Mouse (Mus musculus) kidney, embryonic 15.5 days (tissue): ENCODE measurements around the gene Gnaz. TPM values are rescaled to one million over a fixed set of nuclear protein-coding genes. Genes with fewer than 3 reads are reported as not detected.
A peak's percentile ranks its signal among the peaks of the same experiment; 100 is the strongest.

Source experiments
- ATAC-seq: fragments of 200-750 bp; cut with Nextera tagmentation; replicated peaks from 2 replicates; pipeline ENCODE4 v1.8.0; 2017; ENCODE audit warnings: moderate TSS enrichment; ENCODE audit not compliant: low FRiP score
- H3K27ac ChIP-seq: fragments of 300-500 bp; sonication (generic); 2 replicates; pipeline ENCODE4 v1.5.1; 2015; ENCODE audit warnings: mild to moderate bottlenecking, inconsistent platforms
- H3K27me3 ChIP-seq: fragments of 300-500 bp; sonication (generic); 2 replicates; pipeline ENCODE4 v1.6.1; 2015; ENCODE audit warnings: inconsistent platforms
- H3K36me3 ChIP-seq: fragments of 300-500 bp; sonication (generic); 2 replicates; pipeline ENCODE4 v1.6.1; 2015; ENCODE audit warnings: inconsistent platforms
- H3K4me1 ChIP-seq: fragments of 300-500 bp; sonication (generic); 2 replicates; pipeline ENCODE4 v1.6.1; 2015; ENCODE audit warnings: inconsistent platforms
- H3K4me2 ChIP-seq: fragments of 300-500 bp; sonication (generic); 2 replicates; pipeline ENCODE4 v1.6.1; 2015; ENCODE audit warnings: moderate library complexity, mild to moderate bottlenecking, inconsistent platforms
- H3K4me3 ChIP-seq: fragments of 300-500 bp; sonication (generic); replicated peaks from 2 replicates; pipeline ENCODE4 v1.5.1; 2015; ENCODE audit warnings: mild to moderate bottlenecking, inconsistent platforms
- H3K9ac ChIP-seq: fragments of 300-500 bp; sonication (generic); 2 replicates; pipeline ENCODE4 v1.6.1; 2015; ENCODE audit warnings: mild to moderate bottlenecking, inconsistent platforms
- H3K9me3 ChIP-seq: fragments of 300-500 bp; sonication (generic); replicated peaks from 2 replicates; pipeline ENCODE4 v1.6.1; 2016; ENCODE audit warnings: inconsistent platforms
- WGBS: fragments of 180-500 bp; shearing (Covaris S2); methylation state at CpG from one replicate; pipeline ENCODE4 v1.1.7; 2015; ENCODE audit warnings: mixed read lengths; 5-methylcytosine and 5-hydroxymethylcytosine counted together
- polyA plus RNA-seq: library from polyadenylated mRNA; unstranded; fragments of >200 nt; fragmentation: Nextera tagmentation; extraction: Ambion mirVana; gene quantifications from 2 replicates; pipeline ENCODE4 v1.2.1, GENCODE M21; 2015

The Gnaz gene
- polyA plus RNA-seq, 1 experiment from 2014 or later, result 6.7 TPM

DNA sequence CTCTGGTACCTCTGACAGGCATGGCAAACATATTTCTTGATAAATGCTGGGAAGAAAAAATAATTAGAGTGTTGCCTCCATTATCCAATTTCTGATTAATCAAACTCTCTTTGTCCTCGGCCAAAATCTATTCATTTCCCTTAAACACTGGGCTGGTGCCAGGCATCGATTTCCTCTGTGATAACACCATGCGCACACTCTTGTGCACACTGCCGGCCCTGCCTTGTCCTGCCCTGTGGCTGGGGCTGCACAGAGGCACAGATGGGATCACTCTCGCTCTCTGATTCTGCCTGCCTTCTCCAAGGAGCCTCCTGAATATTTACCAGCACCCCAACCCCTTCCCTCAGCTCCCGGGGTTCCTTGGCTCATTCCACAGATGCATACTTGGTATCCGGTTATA lies 8.6 kb downstream of the Gnaz start:
- ATAC-seq, result no peak
- H3K9ac ChIP-seq, result no peak overlapping the region
- no peak overlapping the region for H3K4me3 ChIP-seq
- no peak overlapping the region for H3K27ac ChIP-seq
- no peaks in the 10 kb centered on the region for H3K9me3 ChIP-seq
- H3K27me3 ChIP-seq, result no peaks in the 10 kb centered on the region
- H3K4me2 ChIP-seq, result no peak overlapping the region
- H3K36me3 ChIP-seq, result no peaks in the 10 kb centered on the region
- 72% methylated on average over 7 of the region's 7 CpGs for WGBS
- H3K4me1 ChIP-seq, result peaks cover 12% of the 10 kb centered on the region

DNA sequence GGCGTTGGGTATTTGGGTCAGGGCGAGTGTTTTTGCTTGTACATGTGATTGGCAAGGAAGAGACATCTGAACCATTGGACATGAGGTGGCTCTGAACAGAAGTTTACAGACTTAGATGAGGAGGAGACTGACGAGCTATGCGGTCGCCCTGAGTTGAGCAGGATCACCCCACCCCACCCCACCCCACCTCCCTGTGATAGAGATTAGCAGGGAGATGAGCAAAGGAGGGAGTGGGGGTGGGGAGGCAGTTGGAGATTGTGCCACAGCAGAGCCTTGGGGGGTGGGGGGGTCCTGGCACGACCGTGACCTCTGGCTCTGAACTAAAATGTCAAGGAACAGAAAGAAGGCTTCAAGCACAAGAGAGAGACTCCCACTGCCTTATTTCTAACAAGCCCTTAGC lies 9.5 kb downstream of the Gnaz start:
- Histone ChIP-seq H3K9me3 (no peaks in the 10 kb centered on the region), H3K4me3 (no peak overlapping the region), H3K27ac (no peak overlapping the region), H3K27me3 (no peaks in the 10 kb centered on the region), H3K4me1 (peaks cover 12% of the 10 kb centered on the region), H3K9ac (no peak overlapping the region), H3K36me3 (no peaks in the 10 kb centered on the region), H3K4me2 (no peak overlapping the region)
- WGBS, result 80% methylated on average over 7 of the region's 7 CpGs
- ATAC-seq, result no peak

DNA sequence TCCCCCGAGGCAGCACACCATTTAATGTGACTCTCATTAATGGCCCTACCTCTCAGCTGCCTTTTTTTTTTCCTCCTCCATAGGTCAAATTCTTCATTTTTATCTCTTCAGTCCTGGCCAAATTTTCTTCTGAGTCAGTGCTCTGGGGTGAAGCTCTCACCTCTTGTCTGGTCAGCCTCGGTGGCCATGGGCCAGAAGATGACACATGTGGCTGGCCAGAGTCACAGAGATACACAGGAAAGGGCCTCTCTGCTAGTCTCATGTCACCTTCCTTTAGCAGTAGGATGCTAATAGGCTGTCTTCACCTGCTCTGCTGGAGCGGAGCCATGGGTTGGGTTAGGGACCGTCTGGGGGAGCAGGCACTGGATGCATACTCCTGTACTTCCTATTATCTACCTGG lies 11.1 kb downstream of the Gnaz start:
- WGBS, result 63% methylated on average over 4 of the region's 4 CpGs

DNA sequence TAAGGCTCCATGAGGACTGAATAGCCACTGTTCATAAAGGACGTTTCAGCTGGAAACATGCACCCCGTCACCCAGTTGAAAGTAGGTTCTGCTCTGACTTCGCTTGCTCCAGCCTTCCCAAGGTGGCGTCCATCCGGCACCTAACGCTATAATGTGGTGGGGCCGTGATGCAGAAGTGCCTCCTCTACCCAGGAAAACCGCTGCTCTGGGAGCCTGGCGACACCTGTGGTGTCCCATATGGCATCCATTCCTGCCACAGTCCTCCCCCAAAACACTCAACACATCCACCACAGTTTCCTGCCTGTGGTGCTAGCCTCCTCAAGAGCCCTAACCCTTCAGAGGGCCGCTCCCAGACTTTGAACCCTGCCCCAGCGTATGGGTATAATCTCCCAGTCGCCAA lies 14.2 kb downstream of the Gnaz start:
- 88% methylated on average over 12 of the region's 12 CpGs for WGBS
- no peak for ATAC-seq

More for the DNA sequence above, 11.1 kb downstream of the Gnaz start:
- no peak for ATAC-seq
- no peak overlapping the region for H3K4me2 ChIP-seq
- H3K36me3 ChIP-seq, result no peaks in the 10 kb centered on the region
- H3K9ac ChIP-seq, result no peak overlapping the region
- no peaks in the 10 kb centered on the region for H3K9me3 ChIP-seq
- H3K4me1 ChIP-seq, result peaks cover 11% of the 10 kb centered on the region
- H3K27me3 ChIP-seq, result no peaks in the 10 kb centered on the region
- no peak overlapping the region for H3K27ac ChIP-seq
- H3K4me3 ChIP-seq, result no peak overlapping the region

DNA sequence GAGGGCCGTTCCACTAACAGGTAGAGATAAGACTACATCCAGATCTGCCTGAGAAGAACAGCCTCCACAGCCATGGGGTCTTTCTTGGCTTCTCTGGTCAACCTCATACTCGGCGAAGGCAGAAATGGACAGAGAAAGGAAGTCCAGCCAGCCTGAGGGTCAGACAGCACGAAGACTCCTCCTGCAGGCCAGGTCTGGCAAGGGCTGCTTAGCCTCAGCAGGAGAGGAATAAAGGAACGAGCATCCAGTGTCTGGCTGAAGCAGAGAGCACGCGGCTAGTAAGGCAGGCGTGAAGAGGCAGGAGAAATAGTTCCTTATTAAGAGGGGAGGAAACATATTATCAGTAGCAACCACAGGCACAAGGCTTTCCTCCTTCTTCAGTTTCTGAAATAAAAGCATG lies 16.2 kb downstream of the Gnaz start:
- no peak overlapping the region for H3K4me3 ChIP-seq
- 68% methylated on average over 8 of the region's 8 CpGs for WGBS
- no peak for ATAC-seq
- no peaks in the 10 kb centered on the region for H3K9me3 ChIP-seq
- H3K9ac ChIP-seq, result no peak overlapping the region
- no peaks in the 10 kb centered on the region for H3K36me3 ChIP-seq
- H3K4me1 ChIP-seq, result 0 out of 2 replicates have a peak, but pooled peaks cover under 1% of the 10 kb centered on the region
- H3K4me2 ChIP-seq, result no peak overlapping the region
- H3K27me3 ChIP-seq, result no peaks in the 10 kb centered on the region
- H3K27ac ChIP-seq, result no peak overlapping the region

More for the DNA sequence above, 14.2 kb downstream of the Gnaz start:
- no peaks in the 10 kb centered on the region for H3K9me3 ChIP-seq
- H3K27ac ChIP-seq, result no peak overlapping the region
- H3K9ac ChIP-seq, result no peak overlapping the region
- no peaks in the 10 kb centered on the region for H3K36me3 ChIP-seq
- no peak overlapping the region for H3K4me2 ChIP-seq
- 0 out of 2 replicates have a peak, but pooled peaks cover 2% of the 10 kb centered on the region for H3K4me1 ChIP-seq
- H3K27me3 ChIP-seq, result no peaks in the 10 kb centered on the region
- H3K4me3 ChIP-seq, result no peak overlapping the region

DNA sequence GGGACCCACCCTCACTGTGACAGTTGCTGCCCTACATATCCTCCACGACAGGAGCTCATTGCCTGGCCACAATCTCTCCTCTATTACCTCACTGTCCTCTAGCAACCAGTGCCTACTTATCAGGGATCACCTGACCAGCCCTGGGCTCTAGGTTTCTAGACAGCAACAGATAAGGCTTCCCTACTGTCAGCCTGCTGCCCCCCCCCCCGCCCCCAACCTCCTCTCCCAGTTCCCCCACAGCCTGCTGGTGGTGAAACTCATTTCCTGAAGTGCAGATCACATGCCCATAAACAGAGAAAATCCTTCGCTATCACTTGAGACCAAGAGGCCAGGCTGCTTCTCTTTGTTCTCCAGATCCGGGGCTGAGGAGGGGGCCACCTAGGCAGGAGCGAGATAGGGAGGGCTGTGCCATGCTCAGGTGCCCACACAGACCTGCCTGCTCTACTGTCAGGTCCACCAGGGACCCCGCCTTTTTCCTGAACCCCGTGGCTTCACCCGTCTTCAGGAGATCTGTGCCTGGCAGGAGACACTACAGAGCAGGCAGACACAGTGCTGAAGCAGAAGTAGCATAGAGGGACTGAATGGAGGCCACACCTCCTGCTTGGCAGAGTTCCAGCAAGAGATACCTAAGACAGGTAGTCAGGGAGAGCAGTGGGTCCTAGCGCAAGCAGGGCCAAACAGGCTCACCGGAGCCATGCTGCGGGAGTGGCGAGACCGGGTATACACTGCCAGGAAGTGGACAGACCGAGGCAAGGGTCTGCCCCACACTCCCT lies 20.9 kb downstream of the Gnaz start:
- 0 out of 2 replicates have a peak, but pooled peaks have one; percentile 5 for ATAC-seq
- no peaks in the 10 kb centered on the region for H3K9me3 ChIP-seq
- WGBS, result 73% methylated on average over 14 of the region's 14 CpGs
- H3K27ac ChIP-seq, result no peak overlapping the region
- peaks cover 6% of the 10 kb centered on the region; the same call in 1 of the 2 replicates for H3K27me3 ChIP-seq
- H3K4me1 ChIP-seq, result peaks cover 28% of the 10 kb centered on the region
- H3K4me2 ChIP-seq, result no peak overlapping the region
- peaks cover 5% of the 10 kb centered on the region; the same call in 1 of the 2 replicates for H3K36me3 ChIP-seq
- H3K9ac ChIP-seq, result no peak overlapping the region
- H3K4me3 ChIP-seq, result no peak overlapping the region

- H3K9ac ChIP-seq, result no peak overlapping the region
- peak overlapping the region; percentile 75; the same call in 1 of the 2 replicates for H3K27ac ChIP-seq
- H3K4me1 ChIP-seq, result peaks cover 36% of the 10 kb centered on the region
- H3K4me2 ChIP-seq, result no peak overlapping the region
- H3K27me3 ChIP-seq, result peaks cover 13% of the 10 kb centered on the region
- no peak overlapping the region for H3K4me3 ChIP-seq
- H3K9me3 ChIP-seq, result no peaks in the 10 kb centered on the region
- ATAC-seq, result no peak
- H3K36me3 ChIP-seq, result peaks cover 5% of the 10 kb centered on the region; the same call in 1 of the 2 replicates
- WGBS, result 61% methylated on average over 4 of the region's 4 CpGs
Observed at GRCm38 (mm10) chr10:74989814-74990213, 22.8 kb downstream of the Gnaz start.

GRCm38 (mm10) chr10:74990584-74991322 lies 23.8 kb downstream of the Gnaz start:
- peak overlapping the region; percentile 2; the same call in 1 of the 2 replicates for H3K4me3 ChIP-seq
- ATAC-seq, result peak; percentile 71
- 27% methylated on average over 26 of the region's 26 CpGs for WGBS
- peak overlapping the region; percentile 75 for H3K27ac ChIP-seq
- peak overlapping the region; percentile 44 for H3K4me2 ChIP-seq
- peaks cover 13% of the 10 kb centered on the region for H3K27me3 ChIP-seq
- H3K4me1 ChIP-seq, result peaks cover 45% of the 10 kb centered on the region
- no peaks in the 10 kb centered on the region for H3K9me3 ChIP-seq
- peaks cover 5% of the 10 kb centered on the region; the same call in 1 of the 2 replicates for H3K36me3 ChIP-seq
- no peak overlapping the region for H3K9ac ChIP-seq

DNA sequence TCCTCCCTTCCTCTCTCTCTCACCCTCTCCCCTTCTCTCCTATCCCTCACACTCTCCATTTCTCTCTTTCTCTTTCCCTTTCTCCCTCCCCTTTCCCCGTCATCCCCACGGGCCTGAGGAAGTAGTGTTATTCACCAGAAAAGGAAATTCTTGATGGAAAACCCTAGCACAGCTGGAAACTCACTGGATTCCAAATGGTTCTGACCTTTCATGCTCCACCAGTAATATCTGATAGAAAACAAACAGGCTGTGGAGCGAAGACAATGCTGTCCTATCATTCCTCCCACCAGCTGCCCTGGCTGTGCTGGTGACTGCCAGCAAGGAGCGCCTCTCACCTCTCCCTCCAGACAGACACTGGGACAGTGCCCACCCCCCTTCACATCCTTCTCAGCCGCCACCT lies 27.9 kb downstream of the Gnaz start:
- peaks cover 13% of the 10 kb centered on the region for H3K27me3 ChIP-seq
- H3K9me3 ChIP-seq, result no peaks in the 10 kb centered on the region
- no peak overlapping the region for H3K9ac ChIP-seq
- H3K27ac ChIP-seq, result no peak overlapping the region
- no peak overlapping the region for H3K4me3 ChIP-seq
- peaks cover 5% of the 10 kb centered on the region; the same call in 1 of the 2 replicates for H3K36me3 ChIP-seq
- no peak for ATAC-seq
- peaks cover 38% of the 10 kb centered on the region for H3K4me1 ChIP-seq
- WGBS, result 9% methylated on average over 5 of the region's 5 CpGs
- H3K4me2 ChIP-seq, result peak overlapping the region; percentile 56

DNA sequence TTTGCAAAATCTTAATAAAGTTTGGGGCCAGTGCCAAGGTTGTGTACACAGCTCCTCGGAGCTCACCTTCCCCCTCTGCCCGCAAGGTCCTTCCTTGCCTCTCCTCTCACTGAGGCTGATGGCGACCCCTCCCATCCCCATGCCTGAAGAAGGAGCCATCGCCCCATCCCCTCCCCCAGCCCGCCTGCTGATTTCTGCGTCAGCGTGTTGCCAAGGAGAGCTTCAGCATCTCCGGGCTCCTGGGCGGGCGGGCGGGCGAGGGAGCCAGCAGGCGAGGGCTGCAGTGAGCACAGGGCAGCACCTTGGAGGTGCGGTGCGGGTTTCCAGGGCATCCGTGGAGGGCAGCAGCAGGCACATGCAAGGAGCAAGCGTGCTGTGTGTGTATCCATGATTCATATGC lies 28.4 kb downstream of the Gnaz start:
- peak overlapping the region; percentile 25 for H3K4me3 ChIP-seq
- 4% methylated on average over 17 of the region's 17 CpGs for WGBS

GRCm38 (mm10) chr10:75001391-75001790 lies 34.4 kb downstream of the Gnaz start:
- Histone ChIP-seq H3K9me3 (no peaks in the 10 kb centered on the region), H3K36me3 (no peaks in the 10 kb centered on the region), H3K4me1 (peaks cover 7% of the 10 kb centered on the region; the same call in 1 of the 2 replicates), H3K9ac (no peak overlapping the region), H3K4me2 (no peak overlapping the region), H3K27me3 (no peaks in the 10 kb centered on the region), H3K4me3 (no peak overlapping the region), H3K27ac (no peak overlapping the region)
- no peak for ATAC-seq
- 93% methylated on average over 8 of the region's 8 CpGs for WGBS

More for the DNA sequence above, 28.4 kb downstream of the Gnaz start:
- Histone ChIP-seq H3K4me1 (peaks cover 33% of the 10 kb centered on the region), H3K27ac (no peak overlapping the region), H3K4me2 (peak overlapping the region; percentile 56), H3K27me3 (peaks cover 13% of the 10 kb centered on the region), H3K9ac (no peak overlapping the region), H3K36me3 (peaks cover 5% of the 10 kb centered on the region; the same call in 1 of the 2 replicates), H3K9me3 (no peaks in the 10 kb centered on the region)
- peak; percentile 20; the same call in 1 of the 2 replicates for ATAC-seq

DNA sequence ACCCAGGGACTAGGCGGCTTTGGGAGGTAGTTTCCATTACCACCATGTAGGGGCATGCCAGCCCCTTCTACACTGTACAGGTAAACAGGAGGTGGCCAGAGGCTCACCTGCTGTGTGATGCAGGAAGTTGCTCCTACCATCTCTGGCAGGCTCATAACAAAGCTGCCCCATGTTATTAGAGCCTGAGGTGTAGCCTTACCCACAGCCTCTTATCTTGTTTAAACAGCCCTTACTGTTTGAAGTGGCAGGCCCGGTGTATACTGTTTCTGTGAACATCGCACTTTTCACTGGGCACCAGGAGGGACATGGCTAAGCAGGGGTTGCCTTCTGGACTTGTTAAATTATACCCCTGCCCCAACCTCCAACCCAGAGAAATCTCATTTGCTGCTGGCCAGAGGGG lies 37.1 kb downstream of the Gnaz start:
- Histone ChIP-seq H3K4me2 (no peak overlapping the region), H3K36me3 (no peaks in the 10 kb centered on the region), H3K27ac (no peak overlapping the region), H3K9ac (no peak overlapping the region), H3K9me3 (no peaks in the 10 kb centered on the region), H3K4me1 (peaks cover 22% of the 10 kb centered on the region), H3K27me3 (no peaks in the 10 kb centered on the region), H3K4me3 (no peak overlapping the region)
- no peak for ATAC-seq
- 71% methylated on average over 3 of the region's 3 CpGs for WGBS
